ENCODE assay signal across 27 mouse cellular contexts in genomic region chr3:129631857-129632256, GRCm38 (mm10).
"Had no signal": no experiment of that assay in that cellular context is flagged by ENCODE, and none has a peak within 500 bp of the region (broad histone marks: within the 10 kb centered on the region; RNA-seq: fewer than 3 reads in every experiment).

No protein-coding gene starts in this region.

- H3K4me1 ChIP-seq: limb, embryonic 10.5 days; limb, embryonic 12.5 days; limb, embryonic 13.5 days; lung, embryonic 15.5 days; midbrain, embryonic 10.5 days; midbrain, embryonic 12.5 days; midbrain, embryonic 13.5 days; neural tube, embryonic 12.5 days; neural tube, embryonic 13.5 days had no signal

- H3K27me3 ChIP-seq: limb, embryonic 12.5 days; limb, embryonic 13.5 days; limb, embryonic 15.5 days; liver, embryonic 12.5 days; liver, embryonic 15.5 days; megakaryocyte, embryonic 14.5 days; midbrain, embryonic 12.5 days; midbrain, embryonic 13.5 days; midbrain, embryonic 15.5 days; neural tube, embryonic 12.5 days; neural tube, embryonic 13.5 days had no signal

- H3K9me3 ChIP-seq: limb, embryonic 10.5 days; limb, embryonic 12.5 days; limb, embryonic 13.5 days; limb, embryonic 15.5 days; liver, embryonic 12.5 days; liver, embryonic 15.5 days; lung, embryonic 15.5 days; megakaryocyte, embryonic 14.5 days; midbrain, embryonic 10.5 days; midbrain, embryonic 12.5 days; midbrain, embryonic 13.5 days; midbrain, embryonic 15.5 days; neural tube, embryonic 12.5 days; neural tube, embryonic 13.5 days had no signal

- H3K4me3 ChIP-seq: left cerebral cortex, adult 2 months; limb, embryonic 10.5 days; limb, embryonic 12.5 days; limb, embryonic 13.5 days; limb, embryonic 15.5 days; liver, embryonic 12.5 days; liver, embryonic 15.5 days; lung, embryonic 15.5 days; megakaryocyte, embryonic 14.5 days; midbrain, embryonic 10.5 days; midbrain, embryonic 12.5 days; midbrain, embryonic 13.5 days; midbrain, embryonic 15.5 days; myocyte; neural tube, embryonic 12.5 days; neural tube, embryonic 13.5 days had no signal

- ATAC-seq: liver, embryonic 12.5 days; midbrain, embryonic 13.5 days; midbrain, embryonic 15.5 days; midbrain, embryonic 16.5 days had no signal

- DNase-seq: left cerebral cortex, postnatal 4 days; lung, adult 18-20 months; lung, adult 2 months; lung, embryonic 14.5 days; lung, postnatal 10 days; lung, postnatal 14 days; lung, postnatal 36 days; midbrain, embryonic 14.5 days had no signal

- H3K9ac ChIP-seq: limb, embryonic 12.5 days; limb, embryonic 13.5 days; limb, embryonic 15.5 days; liver, embryonic 12.5 days; liver, embryonic 14.5 days; liver, embryonic 15.5 days; lung, embryonic 14.5 days; lung, embryonic 15.5 days; midbrain, embryonic 12.5 days; midbrain, embryonic 13.5 days; midbrain, embryonic 15.5 days; neural tube, embryonic 12.5 days; neural tube, embryonic 13.5 days had no signal

- H3K4me2 ChIP-seq: limb, embryonic 12.5 days; limb, embryonic 13.5 days; limb, embryonic 15.5 days; liver, embryonic 12.5 days; liver, embryonic 15.5 days; lung, embryonic 14.5 days; lung, embryonic 15.5 days; midbrain, embryonic 11.5 days; midbrain, embryonic 12.5 days; midbrain, embryonic 13.5 days; midbrain, embryonic 15.5 days; neural tube, embryonic 12.5 days; neural tube, embryonic 13.5 days had no signal

- H3K36me3 ChIP-seq: lung, embryonic 15.5 days; midbrain, embryonic 15.5 days had no signal

- H3K27ac ChIP-seq: left cerebral cortex, adult 2 months; limb, embryonic 10.5 days; limb, embryonic 12.5 days; limb, embryonic 13.5 days; limb, embryonic 15.5 days; liver, embryonic 12.5 days; liver, embryonic 14.5 days; liver, embryonic 15.5 days; lung, embryonic 15.5 days; midbrain, embryonic 10.5 days; midbrain, embryonic 12.5 days; midbrain, embryonic 13.5 days; midbrain, embryonic 15.5 days; neural tube, embryonic 12.5 days; neural tube, embryonic 13.5 days had no signal
